Mouse (Mus musculus) heart, adult 2 months (tissue): Measurements from ENCODE around the gene Prodh2.

Source experiments
- CTCF ChIP-seq: fragments of 200-600 bp; IDR thresholded peaks from 2 replicates; pipeline ENCODE4 v1.8.1; 2022; ENCODE audit warnings: antibody characterized with exemption, mild to moderate bottlenecking, moderate library complexity
- EP300 ChIP-seq: fragments of 200-500 bp; IDR thresholded peaks from 2 replicates; pipeline ENCODE4 v1.6.1; 2011; ENCODE audit warnings: low read depth, low read length, control low read depth; ENCODE audit not compliant: insufficient read depth
- POLR2A ChIP-seq: fragments of 200-500 bp; IDR thresholded peaks from 2 replicates; pipeline ENCODE4 v1.6.1; 2011; ENCODE audit warnings: mild to moderate bottlenecking, low read depth, low read length, control low read depth; ENCODE audit not compliant: insufficient read depth

GRCm38 (mm10) chr7:30558656-30559442 lies 65.4 kb downstream of the Prodh2 start:
- no peak for TF ChIP-seq CTCF
- TF ChIP-seq POLR2A = no peak
- TF ChIP-seq EP300 = no peak
